Mouse (Mus musculus) lung, postnatal 0 days (tissue): ENCODE measurements around the gene Chtop.

Experiments used
- CTCF ChIP-seq: IDR thresholded peaks from 2 replicates; pipeline ENCODE4 v1.5.1; 2016; ENCODE audit warnings: antibody characterized with exemption, mild to moderate bottlenecking
- EP300 ChIP-seq: IDR thresholded peaks from 2 replicates; pipeline ENCODE4 v1.6.1; 2016; ENCODE audit warnings: antibody characterized with exemption, mild to moderate bottlenecking, control low read depth

DNA sequence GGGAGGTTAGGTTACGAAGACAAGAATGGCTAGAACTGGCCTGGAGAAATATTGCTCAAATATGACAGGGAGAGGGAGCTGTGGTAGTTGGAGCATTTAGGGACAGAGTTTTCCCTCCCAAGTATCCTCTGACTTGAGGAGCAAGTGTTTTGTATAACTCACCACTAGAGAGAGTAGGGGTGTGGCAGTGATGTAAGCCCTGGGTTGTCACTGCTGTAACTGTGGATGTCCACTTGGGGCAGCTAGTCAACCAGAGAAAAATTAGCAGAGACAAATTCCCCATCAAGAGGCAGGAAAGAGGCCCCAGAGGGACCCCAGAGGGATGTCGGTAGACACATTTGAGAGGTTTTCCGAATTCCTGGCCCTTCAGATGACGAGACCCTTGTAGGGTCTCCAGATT is 16.1 kb upstream of the Chtop start:
- 0 out of 2 replicates have a peak, but pooled peaks have one; percentile 15 for TF ChIP-seq EP300
- TF ChIP-seq CTCF: peak; percentile 91
